Mouse (Mus musculus) heart, postnatal 0 days (tissue): ENCODE results near the gene Ptprt.

Experiments used
- CTCF ChIP-seq: IDR thresholded peaks from 2 replicates; pipeline ENCODE4 v1.5.1; 2016; ENCODE audit warnings: antibody characterized with exemption, control low read depth, low read depth
- EP300 ChIP-seq: IDR thresholded peaks from 2 replicates; pipeline ENCODE4 v1.6.1; 2016; ENCODE audit warnings: antibody characterized with exemption, low read depth

DNA sequence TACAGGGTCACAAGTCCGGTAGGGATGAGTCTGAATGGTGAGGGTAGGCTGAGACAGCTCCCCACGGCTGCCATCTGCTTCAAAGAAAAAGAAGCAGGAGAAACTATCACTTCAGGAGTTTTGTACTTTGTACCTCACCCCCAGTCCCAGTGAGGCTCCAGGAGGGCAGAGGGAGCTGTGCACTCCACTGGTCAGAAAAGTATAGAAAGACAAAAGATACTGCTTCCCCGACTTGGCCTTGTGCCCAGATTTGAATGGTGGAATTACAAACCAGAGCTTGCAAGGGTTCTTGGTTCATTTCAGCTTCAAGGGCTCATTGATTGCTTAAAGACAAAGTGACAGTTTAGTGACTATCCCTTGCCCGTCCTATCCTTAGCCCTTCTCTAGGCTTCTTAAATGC lies 1053.6 kb downstream of the Ptprt start:
- TF ChIP-seq CTCF (no peak), EP300 (no peak)
